Mouse (Mus musculus) liver, postnatal 0 days (tissue): ENCODE measurements at regions not wholly inside any gene's neighbourhood (a gene's known extent, or its start where the extent isn't known, plus 50 kb on each side); places are given as distances from the start of the nearest gene placed in this dataset.

Experiments used
- CTCF ChIP-seq: sonication (generic); IDR thresholded peaks from 2 replicates; pipeline ENCODE4 v1.5.1; 2016; ENCODE audit warnings: antibody characterized with exemption, low read depth
- EP300 ChIP-seq: IDR thresholded peaks from 2 replicates; pipeline ENCODE4 v1.6.1; 2016; ENCODE audit warnings: antibody characterized with exemption, low read depth, mild to moderate bottlenecking

- TF ChIP-seq CTCF (no peak), EP300 (no peak)
Measured at GRCm38 (mm10) chr3:140034101-140034500, 828.6 kb downstream of the Stpg2 start.
